Mouse (Mus musculus): Measurements from ENCODE around the gene Dop1b.
"Not testable (repeated sequence)": the region's sequence is repeated elsewhere in the genome, so short reads cannot be mapped to it uniquely, and the experiment has no call there.

Dop1b gene

DNA sequence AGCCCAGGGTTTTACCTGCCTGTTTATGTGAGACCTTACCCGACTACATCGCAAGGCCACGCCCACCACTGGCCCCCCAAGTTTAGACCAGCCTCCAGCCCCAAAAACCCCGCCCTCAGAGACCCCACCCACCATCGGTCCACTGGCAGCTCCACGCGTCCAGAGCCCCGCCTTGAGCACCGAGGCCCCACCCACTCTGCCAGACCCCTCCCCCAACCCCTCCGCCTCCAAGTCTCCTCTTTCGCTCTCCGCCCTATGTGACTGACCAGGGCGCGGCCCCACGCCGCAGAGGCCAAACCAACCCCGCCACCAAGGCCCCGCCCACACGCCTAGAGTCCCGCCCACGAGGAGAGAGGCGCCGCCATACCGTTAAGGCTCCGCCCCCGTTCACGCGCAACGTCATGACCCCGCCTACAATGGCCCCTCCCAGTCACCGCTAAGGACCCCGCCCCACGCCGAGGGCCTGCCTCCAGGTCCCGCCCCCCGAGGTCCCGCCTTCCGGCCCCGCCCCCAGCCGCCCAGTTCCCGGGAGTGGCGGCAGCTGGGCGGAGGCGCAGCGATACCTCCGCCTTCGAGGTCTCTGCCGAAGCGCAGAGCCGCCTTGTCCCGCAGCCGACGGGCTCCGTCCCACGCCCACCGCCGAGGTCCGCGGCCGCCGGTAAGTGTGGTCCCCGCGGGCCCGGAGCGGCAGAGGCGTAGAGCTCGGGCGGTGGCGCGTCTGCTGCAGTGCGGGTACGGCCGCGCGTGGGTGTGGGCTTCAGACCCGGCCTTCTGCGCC is at the start of gene Dop1b:
Dop1b (plus strand) TSS at position 494 of the 778 bp plus-strand sequence.
- DNase-seq (ENCODE audit: low spot score), result peak; percentile 97

DNA sequence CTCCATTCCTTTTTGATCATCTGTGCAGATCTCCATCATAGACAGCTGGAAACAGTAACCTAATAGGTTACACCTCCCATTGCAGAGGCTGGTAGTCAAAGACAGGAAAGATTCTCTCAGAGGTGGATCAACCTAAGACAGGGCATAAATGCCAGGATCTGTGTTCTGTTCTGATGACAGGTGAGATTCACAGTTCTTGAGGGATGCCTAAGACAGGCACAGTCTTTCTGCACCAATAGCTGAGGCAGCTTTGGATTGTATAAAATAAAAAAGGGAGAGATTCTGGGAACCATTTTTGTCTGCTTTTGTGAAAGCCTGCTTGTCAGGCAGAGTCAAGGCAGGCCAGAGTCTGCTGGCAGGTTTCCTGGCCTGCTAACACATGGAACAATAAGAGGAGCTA is 43.7 kb upstream of the Dop1b start:
- no peak for DNase-seq (ENCODE audit: low spot score)

DNA sequence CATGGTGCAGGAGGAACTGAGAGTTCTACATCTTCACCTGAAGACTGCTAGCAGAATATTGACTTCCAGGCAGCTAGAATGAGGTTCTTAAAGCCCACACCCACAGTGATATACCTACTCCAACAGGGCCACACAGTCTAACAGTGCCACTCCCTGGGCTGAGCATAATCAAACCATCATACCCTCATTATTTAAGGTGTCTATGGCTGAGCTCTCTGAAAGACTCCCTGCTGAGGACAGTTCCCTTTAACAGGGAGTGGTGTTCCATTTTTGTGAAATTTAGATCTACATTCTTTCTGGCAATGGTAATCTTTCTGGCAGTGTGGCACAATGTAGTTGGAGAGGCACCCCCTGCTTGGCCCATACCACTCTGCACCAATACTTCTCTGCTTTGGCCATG is 42.2 kb upstream of the Dop1b start:
- no peak for DNase-seq (ENCODE audit: low spot score)

DNA sequence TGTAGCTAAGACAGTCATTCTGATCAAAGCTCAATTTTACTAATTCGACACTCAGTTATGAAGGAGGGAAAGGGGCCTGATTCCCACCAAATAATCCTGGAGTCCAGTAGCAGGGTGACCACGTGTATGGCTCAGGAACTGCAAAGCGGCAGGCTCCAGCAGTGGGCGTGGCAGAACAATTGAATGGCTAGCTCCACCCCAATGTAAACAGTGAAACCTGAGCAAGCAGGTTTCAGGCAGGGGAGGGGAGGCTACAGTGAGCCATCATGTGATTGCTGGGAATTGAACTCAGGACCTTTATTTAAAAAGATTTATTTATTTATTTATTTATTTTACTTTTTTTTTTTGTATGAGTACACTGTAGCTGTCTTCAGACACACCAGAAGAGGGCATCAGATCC is 41.2 kb upstream of the Dop1b start:
- not testable (repeated sequence) for DNase-seq (ENCODE audit: low spot score)

DNA sequence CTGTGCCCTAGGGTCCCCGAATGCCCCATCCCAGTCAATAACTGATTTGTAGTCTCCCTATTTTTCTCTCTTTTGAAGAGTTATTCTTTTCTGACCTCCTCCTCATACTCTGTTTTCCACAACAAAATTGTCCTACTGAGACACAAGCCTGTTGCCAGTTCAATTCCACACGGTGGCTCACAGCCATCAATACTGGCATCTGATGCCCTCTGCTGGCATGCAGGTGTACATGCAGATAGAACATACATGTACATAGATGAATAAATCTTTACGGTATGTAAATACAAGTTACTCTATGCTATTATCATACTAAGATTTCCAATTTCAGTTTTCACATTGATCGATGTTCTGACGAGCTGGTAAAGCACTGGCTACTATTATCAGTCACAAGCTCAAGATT is 40.6 kb upstream of the Dop1b start:
- DNase-seq (ENCODE audit: low spot score), result no peak

DNA sequence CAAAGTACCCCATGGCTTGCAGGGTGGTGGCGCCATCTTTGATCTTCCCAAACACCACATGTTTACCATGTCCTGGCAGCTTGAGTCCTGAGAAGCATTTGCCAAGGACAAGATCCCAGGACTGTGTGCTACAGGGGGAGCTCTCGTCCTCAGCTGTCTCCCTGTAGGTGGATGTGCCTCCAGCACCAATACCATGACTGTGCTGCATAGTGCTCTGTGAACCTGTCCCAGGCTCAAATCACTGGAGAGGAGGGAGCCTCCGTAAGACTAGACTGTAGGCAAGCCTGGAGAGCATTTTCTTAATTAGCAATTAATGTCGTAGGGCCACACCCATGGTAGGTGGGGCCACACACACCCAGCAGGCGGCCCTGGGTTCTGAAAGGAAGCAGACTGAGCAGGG is 35.3 kb upstream of the Dop1b start:
- DNase-seq (ENCODE audit: low spot score), result no peak

DNA sequence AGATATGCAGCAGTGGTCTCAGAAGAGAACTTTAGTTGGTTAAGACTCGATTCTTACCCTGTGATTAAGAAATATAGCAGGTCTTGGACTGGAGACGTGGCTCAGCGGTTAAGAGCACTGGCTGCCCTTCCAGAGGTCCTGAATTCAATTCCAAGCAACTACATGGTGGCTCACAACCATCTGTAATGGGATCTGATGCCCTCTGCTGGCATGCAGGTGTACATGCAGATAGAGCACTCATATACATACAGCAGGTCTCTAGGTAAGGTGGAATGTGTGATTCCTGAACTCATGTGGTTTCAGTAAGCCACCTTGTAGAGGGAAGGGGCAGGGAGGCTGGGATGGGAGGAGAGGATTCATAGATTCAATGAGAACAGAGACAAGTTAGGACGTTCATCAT is 33.5 kb upstream of the Dop1b start:
- no peak for DNase-seq (ENCODE audit: low spot score)

DNA sequence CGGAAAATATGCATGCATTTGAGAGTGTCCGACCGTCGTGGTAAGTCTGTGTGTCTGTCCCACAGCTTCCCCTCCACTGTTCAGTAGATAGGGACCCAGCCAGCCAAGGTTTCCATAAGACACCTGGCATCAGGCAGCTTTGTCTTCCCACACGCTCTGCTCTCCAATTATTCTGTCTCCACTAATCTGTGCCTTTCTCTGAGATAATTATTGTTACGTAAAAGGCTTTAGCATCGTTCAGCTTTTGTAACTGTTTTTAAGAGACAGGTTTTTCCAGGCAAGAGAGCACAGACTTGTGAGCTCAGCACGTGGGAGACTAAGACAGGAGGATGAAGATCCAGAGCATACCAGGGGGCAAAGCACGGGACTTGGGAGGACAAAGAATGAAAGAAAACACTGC is 32.5 kb upstream of the Dop1b start:
- no peak for DNase-seq (ENCODE audit: low spot score)

DNA sequence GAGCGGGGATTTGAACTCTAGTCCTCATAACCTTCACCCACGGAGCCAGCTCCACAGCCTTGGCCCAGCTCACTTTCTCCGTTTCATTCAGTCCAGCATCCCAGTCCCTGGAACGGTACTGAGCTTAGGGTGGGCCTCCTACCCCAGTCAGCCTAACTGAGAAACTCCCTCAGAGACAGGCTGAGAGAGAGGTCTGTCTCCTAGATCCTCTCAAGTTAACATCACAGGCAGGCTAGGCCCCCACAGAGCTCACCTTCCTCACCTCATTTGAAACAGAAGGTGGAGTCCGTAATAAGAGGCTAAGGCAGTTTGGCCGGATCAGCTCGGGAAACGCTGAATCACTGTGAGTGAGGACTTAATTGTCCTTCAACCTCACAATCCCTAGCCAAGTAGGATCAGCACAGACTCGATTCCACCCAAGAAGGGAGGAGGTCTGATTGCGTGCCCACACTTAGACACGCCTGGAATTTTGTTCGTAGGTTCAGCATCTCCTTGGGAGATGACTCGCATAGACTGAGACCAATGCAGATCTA is 29.5 kb upstream of the Dop1b start:
- DNase-seq (ENCODE audit: low spot score), result no peak

DNA sequence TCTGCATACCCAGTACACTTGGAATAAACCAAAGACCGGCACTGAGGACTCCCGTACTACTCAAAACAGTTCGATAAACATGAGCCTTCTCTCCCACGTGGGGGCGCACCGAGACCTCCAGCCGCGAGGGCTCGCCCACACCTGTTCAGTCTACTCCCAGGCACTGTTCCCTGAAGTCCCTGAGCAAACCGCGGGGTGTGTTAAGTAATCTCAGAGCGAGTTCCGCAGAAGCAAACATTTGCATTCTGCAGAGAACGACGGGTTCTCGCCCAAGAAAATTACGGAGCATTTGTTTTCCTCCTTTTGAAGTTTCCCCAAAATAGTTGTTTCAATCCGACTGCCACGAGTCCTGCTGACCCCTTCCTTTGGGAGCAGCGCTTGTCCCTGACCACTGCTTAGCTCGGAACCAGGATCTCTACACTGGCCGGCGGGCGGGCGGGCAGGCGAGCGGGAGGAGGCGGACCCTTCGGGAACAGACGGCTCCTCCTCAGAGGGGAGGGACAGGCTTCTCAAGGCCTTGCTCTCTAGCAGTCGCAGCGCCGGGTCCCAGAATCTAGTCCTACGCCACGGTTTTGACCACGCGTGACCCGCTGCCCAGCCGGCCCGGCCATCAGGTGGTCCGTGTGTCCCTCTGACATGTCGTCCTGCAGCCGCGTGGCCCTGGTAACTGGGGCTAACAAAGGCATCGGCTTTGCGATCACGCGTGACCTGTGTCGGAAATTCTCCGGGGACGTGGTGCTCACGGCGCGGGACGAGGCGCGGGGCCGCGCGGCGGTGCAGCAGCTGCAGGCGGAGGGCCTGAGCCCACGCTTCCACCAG is 28.8 kb upstream of the Dop1b start, which contains the start of gene Cbr3:
Cbr3 (plus strand) TSS at position 527 of the 819 bp plus-strand sequence.
- peak; percentile 11 for DNase-seq (ENCODE audit: low spot score)

DNA sequence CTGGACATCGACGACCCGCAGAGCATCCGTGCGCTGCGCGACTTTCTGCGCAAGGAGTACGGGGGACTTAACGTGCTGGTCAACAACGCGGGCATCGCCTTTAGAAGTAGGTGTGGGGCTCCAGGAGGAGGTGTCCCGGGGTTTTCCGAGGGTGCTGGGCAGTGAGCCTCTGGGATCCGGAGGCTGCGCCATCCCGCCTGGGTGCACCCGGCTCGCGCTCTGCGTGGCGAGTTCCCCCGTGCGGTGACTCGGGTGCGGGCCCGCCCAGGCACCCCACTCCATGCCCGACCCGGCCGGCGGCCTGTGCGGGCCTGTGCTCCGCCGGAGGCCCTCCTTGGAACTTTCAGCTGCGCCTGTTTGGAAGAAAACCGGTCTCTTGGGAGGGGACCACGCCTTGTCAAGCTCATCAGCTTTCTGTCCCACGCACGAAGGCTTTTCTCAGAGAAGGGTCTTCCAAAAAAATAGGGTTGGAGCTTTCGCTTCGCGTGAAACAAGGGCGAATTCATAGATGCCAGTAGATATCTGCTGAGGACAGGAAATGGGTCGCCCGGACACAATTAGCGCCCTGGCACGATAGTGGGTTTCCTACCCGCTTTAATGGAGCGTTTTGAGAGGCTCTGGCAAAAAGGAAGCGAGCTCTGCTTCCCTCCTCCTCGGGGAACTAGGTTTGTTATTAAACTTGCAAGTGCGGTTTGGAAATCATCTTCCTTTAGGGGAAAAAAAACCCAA is 28.0 kb upstream of the Dop1b start:
- DNase-seq (ENCODE audit: low spot score), result no peak

DNA sequence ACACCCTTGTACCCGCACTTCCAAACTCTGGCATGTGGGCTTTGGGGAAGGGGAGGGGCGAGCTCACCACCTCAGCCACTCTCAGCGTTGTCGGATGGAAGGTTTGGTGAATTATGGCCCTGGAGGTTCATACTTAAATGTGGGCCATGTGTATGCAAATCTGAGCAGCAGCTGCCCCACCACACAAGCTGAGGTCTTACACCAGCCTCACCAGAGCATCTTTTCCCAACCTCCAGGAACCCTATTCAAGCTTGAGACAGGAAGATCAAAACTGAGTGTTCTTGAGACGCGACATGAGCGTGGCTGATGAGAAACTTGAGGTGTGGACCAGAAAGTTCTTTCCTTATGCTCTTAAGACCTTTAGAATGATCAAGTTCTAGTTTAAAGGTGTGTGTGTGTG is 27.3 kb upstream of the Dop1b start:
- DNase-seq (ENCODE audit: low spot score), result no peak

DNA sequence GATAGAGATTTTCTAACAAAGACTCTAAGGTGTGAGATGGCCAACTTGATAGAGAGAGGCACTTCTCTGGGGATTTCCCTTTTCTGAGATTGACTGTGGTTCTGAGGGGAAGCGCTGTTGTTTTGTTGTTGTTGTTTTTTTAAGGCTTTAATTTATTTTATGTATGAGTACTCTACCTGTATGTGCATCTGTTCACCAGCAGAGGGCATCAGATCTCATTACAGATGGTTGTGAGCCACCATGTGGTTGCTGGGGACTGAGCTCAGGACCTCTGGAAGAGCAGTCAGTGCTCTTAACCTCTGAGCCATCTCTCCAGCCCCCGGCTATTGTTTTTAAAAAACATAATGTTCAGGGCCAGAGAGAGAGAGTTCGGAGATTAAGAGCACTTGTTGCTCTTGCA is 25.9 kb upstream of the Dop1b start:
- DNase-seq (ENCODE audit: low spot score), result not testable (repeated sequence)

DNA sequence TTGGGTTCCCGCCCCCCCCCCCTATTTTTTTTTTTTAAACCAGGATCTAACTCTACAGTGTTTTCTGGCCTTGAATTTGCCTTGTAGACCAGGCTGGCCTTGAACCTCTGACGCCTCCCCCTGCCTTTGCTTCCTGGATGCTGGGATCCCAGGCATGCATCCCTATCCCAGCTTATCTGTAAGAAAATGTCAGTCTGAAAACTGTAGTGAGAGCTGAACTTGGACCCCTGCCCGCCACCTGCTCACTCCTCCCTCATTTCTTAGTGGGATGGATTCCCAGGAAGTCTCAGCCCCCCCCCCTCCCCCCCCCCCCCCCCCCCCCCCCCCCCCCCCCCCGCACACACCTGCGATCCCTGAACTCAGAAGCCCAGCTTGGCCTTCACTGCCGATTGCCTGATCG is 25.3 kb upstream of the Dop1b start:
- no peak for DNase-seq (ENCODE audit: low spot score)

DNA sequence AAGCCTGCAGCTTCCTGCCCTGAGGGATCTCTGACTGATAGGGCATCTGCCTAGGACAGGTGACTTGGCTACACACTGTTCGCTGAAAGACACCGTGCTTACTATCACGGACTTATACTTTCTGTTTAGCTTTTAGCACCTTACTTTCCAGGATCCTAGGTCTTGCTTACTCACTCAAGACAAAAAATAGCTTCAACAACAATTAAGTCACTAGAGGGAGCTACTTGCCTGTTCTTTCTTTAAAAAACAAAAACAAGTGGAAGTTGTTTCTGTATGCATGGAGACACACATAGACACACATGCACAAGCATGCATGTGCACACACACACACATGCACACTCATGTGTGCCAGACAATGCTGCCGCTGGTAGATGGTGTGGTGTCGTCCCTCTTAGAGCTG is 24.8 kb upstream of the Dop1b start:
- DNase-seq (ENCODE audit: low spot score), result peak; percentile 27

DNA sequence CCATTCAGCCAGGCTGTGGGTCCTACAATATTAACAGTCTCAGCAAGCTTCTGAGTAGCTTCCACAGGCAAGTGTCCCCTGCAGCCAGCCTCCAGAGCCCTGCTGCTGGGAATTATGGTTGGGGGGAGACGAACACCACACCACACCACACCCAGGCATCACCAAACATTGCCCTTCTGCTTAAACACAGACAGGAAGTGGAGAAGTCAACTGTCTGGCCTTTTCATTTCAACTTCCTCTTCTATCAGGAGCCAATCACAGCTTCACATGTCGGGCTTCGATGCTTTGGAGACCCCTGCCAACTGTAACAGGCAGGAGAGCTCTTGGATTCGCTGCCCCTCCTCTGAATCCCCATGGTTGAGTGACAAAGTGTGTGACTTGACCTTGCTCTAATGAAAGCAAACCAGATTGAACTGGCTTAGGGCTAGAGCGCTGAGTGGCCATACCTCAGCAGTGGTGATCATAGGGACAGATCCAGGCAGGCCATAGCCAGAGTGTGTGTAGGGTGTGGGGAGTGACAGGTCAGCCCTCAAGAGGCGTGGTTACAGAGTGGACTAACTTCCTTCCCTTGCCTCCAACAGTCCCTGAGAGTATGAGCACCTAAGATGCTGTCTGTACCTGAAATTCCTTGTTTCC is 20.4 kb upstream of the Dop1b start:
- no peak for DNase-seq (ENCODE audit: low spot score)

DNA sequence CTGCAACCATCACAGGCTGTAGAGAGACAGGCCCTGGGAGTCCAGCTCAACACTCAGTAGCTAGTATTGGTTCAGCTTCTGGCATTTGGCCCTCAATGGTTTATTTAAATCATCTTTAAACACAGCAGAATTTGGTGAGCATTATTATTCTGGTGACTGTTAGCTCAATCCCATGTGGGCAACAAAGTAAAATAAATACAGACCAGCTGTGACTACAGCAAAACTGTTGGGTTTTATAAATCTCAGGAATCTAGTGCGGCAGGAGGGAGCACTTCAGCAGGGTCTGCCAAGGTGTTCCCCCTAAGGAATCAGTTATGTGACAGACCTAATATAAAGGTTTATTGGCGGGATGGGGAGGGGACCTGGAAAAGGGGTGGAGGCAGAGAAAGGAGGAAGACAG is 19.0 kb upstream of the Dop1b start:
- DNase-seq (ENCODE audit: low spot score), result no peak

DNA sequence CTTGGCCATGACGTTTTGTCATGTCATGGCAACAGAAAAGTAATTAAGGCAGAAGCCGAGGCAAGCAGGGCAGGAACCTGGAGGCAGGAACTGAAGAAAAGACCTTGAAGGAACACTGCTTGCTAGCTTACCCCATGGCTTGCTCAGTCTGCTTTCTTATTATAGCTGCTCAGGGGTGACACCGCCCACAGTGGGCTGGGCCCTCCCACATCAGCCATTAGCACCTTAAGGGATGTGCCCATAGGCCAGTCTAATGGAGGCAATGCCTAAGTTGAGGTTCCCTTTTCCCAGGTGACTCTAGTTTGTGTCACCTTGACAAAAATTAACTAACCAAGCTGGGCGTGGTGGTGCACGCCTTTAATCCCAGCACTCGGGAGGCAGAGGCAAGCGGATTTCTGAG is 4.6 kb upstream of the Dop1b start:
- no peak for DNase-seq (ENCODE audit: low spot score)

DNA sequence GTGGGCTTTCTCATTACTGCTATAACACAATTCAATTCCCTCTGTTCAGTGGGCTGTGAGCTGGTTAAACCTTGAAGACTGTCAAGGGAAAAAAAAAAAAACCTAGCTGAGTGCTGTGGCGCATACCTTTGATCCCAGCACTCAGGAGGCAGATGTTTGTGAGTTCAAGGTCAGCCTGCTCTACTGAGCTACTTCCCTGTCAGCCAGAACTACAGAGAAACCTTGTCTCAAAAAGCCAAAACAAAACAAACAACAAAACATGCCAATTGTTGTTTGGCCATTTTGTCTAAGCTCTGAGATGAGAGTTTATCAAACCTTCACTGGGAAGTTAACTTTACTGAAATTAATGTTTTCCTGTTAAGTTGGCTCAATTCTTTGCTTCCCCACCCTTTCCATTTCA is 2.5 kb upstream of the Dop1b start:
- DNase-seq (ENCODE audit: low spot score), result no peak

DNA sequence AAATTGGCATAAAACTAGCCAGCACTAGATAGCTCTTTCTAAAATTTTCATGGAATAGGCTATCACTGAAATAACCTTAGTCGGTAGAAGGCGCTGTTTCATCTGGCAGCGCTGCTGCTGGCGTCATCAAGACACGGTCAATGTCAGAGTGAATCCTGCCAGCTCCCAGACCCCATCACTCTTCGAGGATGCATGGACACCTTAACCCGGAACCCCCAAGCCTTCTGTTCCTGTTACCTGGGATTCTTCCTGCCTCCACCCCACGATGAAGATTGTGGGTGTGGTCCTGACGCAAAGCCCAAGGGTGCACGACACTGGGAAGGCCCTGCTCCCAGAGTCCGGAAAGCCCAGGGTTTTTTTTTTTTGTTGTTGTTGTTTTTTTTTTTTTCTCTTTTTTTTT is 780 bp upstream of the Dop1b start:
- DNase-seq (ENCODE audit: low spot score), result peak; percentile 81

DNA sequence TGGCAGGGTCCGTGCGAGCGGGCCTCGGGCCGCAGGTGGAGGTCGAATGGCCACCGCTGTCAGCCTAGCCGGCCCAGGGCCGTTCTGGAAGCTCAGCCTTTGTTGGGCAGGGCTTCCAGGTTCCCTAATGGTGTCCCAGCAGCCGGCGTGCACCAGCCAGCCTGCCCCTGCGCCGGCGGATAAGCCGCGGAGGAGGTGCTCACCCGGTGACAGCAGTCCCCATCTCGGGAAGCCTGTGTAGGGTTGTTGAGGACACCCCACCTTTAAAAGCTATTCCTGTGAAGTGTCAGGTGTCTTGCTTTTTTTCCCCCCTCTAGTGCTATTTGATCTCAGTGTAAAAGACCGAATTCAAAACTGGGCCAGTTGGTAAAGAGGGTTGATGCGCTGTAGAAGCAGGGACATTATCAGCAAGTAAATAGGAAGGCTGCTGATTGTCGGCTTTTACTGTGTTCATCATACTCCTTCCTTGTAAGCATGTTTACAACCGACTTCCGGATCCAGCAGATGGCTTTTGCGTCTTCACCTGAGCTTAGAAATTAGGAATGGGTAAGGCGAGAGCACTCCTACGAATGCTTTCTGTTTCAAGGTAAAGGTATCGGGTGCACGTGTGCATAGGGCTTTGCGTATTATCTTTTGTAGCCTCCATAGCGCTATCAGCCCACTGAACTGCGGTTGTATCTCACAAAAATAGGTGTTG is 633 bp downstream of the Dop1b start:
- peak; percentile 58 for DNase-seq (ENCODE audit: low spot score)
